Mouse (Mus musculus): ENCODE data around the gene Gm7168. TPM values are rescaled to one million over a fixed set of nuclear protein-coding genes. Genes with fewer than 3 reads are reported as not detected.
"Not testable (repeated sequence)": the region's sequence is repeated elsewhere in the genome, so short reads cannot be mapped to it uniquely, and the experiment has no call there.

The Gm7168 gene
- total RNA-seq, 2 experiments from 2014 or later: not detected

- intact Hi-C loops (cut with DNase I): loop anchor here (10.0 kb wide), 1 partner anchor 80 kb away; no protein-coding TSS in a partner anchor
- DNase-seq (ENCODE audit: extremely low spot score in 1 of 2, low spot score in 2 of 2): not testable (repeated sequence)
Observed at GRCm38 (mm10) chr17:13965048-13965447, 16.9 kb downstream of the Gm7168 start.

- DNase-seq (ENCODE audit: extremely low spot score in 1 of 2, low spot score in 2 of 2): not testable (repeated sequence)
- intact Hi-C loops (cut with DNase I): loop anchor here (10.0 kb wide), 1 partner anchor 75 kb away; no protein-coding TSS in a partner anchor
Observed at GRCm38 (mm10) chr17:13969917-13970316, 21.7 kb downstream of the Gm7168 start.

GRCm38 (mm10) chr17:13970796-13971195 is 22.6 kb downstream of the Gm7168 start:
- intact Hi-C loops (cut with DNase I); DNase-seq (ENCODE audit: extremely low spot score in 1 of 2, low spot score in 2 of 2): not testable (repeated sequence)

GRCm38 (mm10) chr17:13987690-13988089 is 39.5 kb downstream of the Gm7168 start:
- intact Hi-C loops (cut with DNase I): no loop called here

GRCm38 (mm10) chr17:13993425-13993824 is 45.3 kb downstream of the Gm7168 start:
- DNase-seq (ENCODE audit: extremely low spot score in 1 of 2, low spot score in 2 of 2); intact Hi-C loops (cut with DNase I): not testable (repeated sequence)

More at GRCm38 (mm10) chr17:13987690-13988089, 39.5 kb downstream of the Gm7168 start:
- DNase-seq (ENCODE audit: extremely low spot score in 1 of 2, low spot score in 2 of 2): no peak

Other genes starting within 250 kb of the Gm7168 start
- gene Afdn, start 187.8 kb upstream of the Gm7168 start, total RNA-seq (2021): 100 to 1,000 TPM; 126 to 138 TPM
- gene Tcte2, start 186.5 kb upstream of the Gm7168 start, total RNA-seq (2021): 10 to 100 TPM; 13.6 to 17.9 TPM
- not detected for gene Gm7356, start 55.3 kb downstream of the Gm7168 start, total RNA-seq (2021)
- not detected for gene Gm7358, start 111.2 kb downstream of the Gm7168 start, total RNA-seq (2021)

Data from left cerebral cortex, postnatal 10 days (tissue).